Mouse (Mus musculus) monocyte, adult 5-6 weeks (primary cell): ENCODE measurements around the gene Ssbp3. TPM values are rescaled to one million over a fixed set of nuclear protein-coding genes. Genes with fewer than 3 reads are reported as not detected.

Source experiments
- ATAC-seq: fragments of 153-309, 156-312 bp; replicated peaks from 2 replicates; pipeline ENCODE4 v1.8.0; 2017; ENCODE audit warnings: mild to moderate bottlenecking; ENCODE audit not compliant: low TSS enrichment, insufficient number of reproducible peaks, severe bottlenecking, poor library complexity, low FRiP score
- total RNA-seq: library from RNA; stranded (forward); fragments of 200-1000, 200-491, 200-594 nt; gene quantifications from 3 replicates; pipeline ENCODE4 v1.2.3, GENCODE M21; 2017

Ssbp3 gene
- total RNA-seq, 1 experiment from 2014 or later, result 14.3 TPM

GRCm38 (mm10) chr4:107001259-107001810 lies 90.8 kb downstream of the Ssbp3 start:
- ATAC-seq, result no peak

- ATAC-seq, result no peak
Measured at GRCm38 (mm10) chr4:107001916-107002488, 91.5 kb downstream of the Ssbp3 start.

GRCm38 (mm10) chr4:107002517-107003165 lies 92.1 kb downstream of the Ssbp3 start:
- no peak for ATAC-seq

GRCm38 (mm10) chr4:107003199-107003598 lies 92.7 kb downstream of the Ssbp3 start:
- ATAC-seq, result no peak

- ATAC-seq, result no peak
Measured at GRCm38 (mm10) chr4:107003786-107004185, 93.3 kb downstream of the Ssbp3 start.

- ATAC-seq, result no peak
Measured at GRCm38 (mm10) chr4:107004346-107004745, 93.8 kb downstream of the Ssbp3 start.

GRCm38 (mm10) chr4:107005166-107005565 lies 94.7 kb downstream of the Ssbp3 start:
- ATAC-seq, result no peak

GRCm38 (mm10) chr4:107006229-107006628 lies 95.7 kb downstream of the Ssbp3 start:
- ATAC-seq, result no peak

- no peak for ATAC-seq
Measured at GRCm38 (mm10) chr4:107006807-107007206, 96.3 kb downstream of the Ssbp3 start.

GRCm38 (mm10) chr4:107007359-107007758 lies 96.9 kb downstream of the Ssbp3 start:
- no peak for ATAC-seq

- ATAC-seq, result no peak
Measured at GRCm38 (mm10) chr4:107008161-107008560, 97.7 kb downstream of the Ssbp3 start.

GRCm38 (mm10) chr4:107009548-107009947 lies 99.0 kb downstream of the Ssbp3 start:
- no peak for ATAC-seq

- ATAC-seq, result no peak
Measured at GRCm38 (mm10) chr4:107011325-107012004, 101.0 kb downstream of the Ssbp3 start.

GRCm38 (mm10) chr4:107012005-107012478 lies 101.5 kb downstream of the Ssbp3 start:
- ATAC-seq, result no peak

- ATAC-seq, result no peak
Measured at GRCm38 (mm10) chr4:107012574-107012973, 102.1 kb downstream of the Ssbp3 start.

- no peak for ATAC-seq
Measured at GRCm38 (mm10) chr4:107013119-107013816, 102.8 kb downstream of the Ssbp3 start.

- ATAC-seq, result no peak
Measured at GRCm38 (mm10) chr4:107013817-107014260, 103.3 kb downstream of the Ssbp3 start.

- ATAC-seq, result no peak
Measured at GRCm38 (mm10) chr4:107015971-107016511, 105.5 kb downstream of the Ssbp3 start.

GRCm38 (mm10) chr4:107017257-107017656 lies 106.8 kb downstream of the Ssbp3 start:
- ATAC-seq, result no peak
